Mouse (Mus musculus) heart, embryonic 10.5 days (tissue): ENCODE measurements around the gene Dcaf11. TPM values are rescaled to one million over a fixed set of nuclear protein-coding genes. Genes with fewer than 3 reads are reported as not detected.

ENCODE experiments used
- DNase-seq: peaks from one replicate; pipeline ENCODE4 v3.0.0-alpha.2; 2017; ENCODE audit warnings: low spot score
- H3K27ac ChIP-seq: fragments of 300-500 bp; sonication (generic); 2 replicates; pipeline ENCODE4 v1.5.1; 2016; ENCODE audit warnings: mild to moderate bottlenecking
- H3K27me3 ChIP-seq: fragments of 300-500 bp; sonication (generic); 2 replicates; pipeline ENCODE4 v1.6.1; 2016; ENCODE audit warnings: mild to moderate bottlenecking; ENCODE audit not compliant: poor library complexity, insufficient read depth, severe bottlenecking
- H3K36me3 ChIP-seq: fragments of 300-500 bp; sonication (generic); 2 replicates; pipeline ENCODE4 v1.6.1; 2016; ENCODE audit warnings: mild to moderate bottlenecking, moderate library complexity
- H3K4me1 ChIP-seq: fragments of 300-500 bp; sonication (generic); 2 replicates; pipeline ENCODE4 v1.6.1; 2016; ENCODE audit warnings: mild to moderate bottlenecking
- H3K4me3 ChIP-seq: fragments of 300-500 bp; sonication (generic); 2 replicates; pipeline ENCODE4 v1.5.1; 2016; ENCODE audit warnings: mild to moderate bottlenecking, moderate library complexity
- H3K9me3 ChIP-seq: fragments of 300-500 bp; sonication (generic); 2 replicates; pipeline ENCODE4 v1.6.1; 2016; ENCODE audit warnings: mild to moderate bottlenecking, moderate library complexity
- WGBS: fragments of 180-500 bp; shearing (Covaris S2); methylation state at CpG from one replicate; pipeline ENCODE4 v1.1.7; 2016; 5-methylcytosine and 5-hydroxymethylcytosine counted together
- polyA plus RNA-seq: library from polyadenylated mRNA; unstranded; fragments of >200 nt; fragmentation: Nextera tagmentation; extraction: Ambion mirVana; gene quantifications from 2 replicates; pipeline ENCODE4 v1.2.1, GENCODE M21; 2016

Gene Dcaf11
- polyA plus RNA-seq, 1 experiment from 2014 or later: 69.9 TPM

DNA sequence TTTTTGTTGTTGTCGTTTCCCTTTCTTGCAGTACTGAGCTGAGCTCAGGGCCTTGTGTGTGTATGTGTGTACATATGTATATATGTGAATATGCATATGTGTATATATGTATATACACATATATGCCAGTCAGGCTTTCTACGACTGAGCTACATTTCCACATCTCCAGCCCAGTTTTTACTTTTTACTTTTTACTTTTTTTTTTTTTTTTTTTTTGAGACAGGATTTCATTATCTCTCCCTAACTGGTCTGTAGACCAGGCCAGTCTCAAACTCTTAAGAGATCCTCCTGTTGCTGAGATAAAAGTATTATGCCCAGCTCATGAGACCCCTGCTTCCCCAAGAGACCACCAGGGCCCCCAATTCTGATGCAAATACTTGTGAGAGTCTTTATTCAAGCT, 57.0 kb downstream of the Dcaf11 start:
- DNase-seq: no peak
- H3K36me3 ChIP-seq: no peaks in the 10 kb centered on the region
- peak overlapping the region; percentile 73; the same call in 1 of the 2 replicates for H3K27ac ChIP-seq
- peaks cover 3% of the 10 kb centered on the region; the same call in 1 of the 2 replicates for H3K27me3 ChIP-seq
- 83% methylated on average over 2 of the region's 2 CpGs for WGBS
- no peaks in the 10 kb centered on the region for H3K9me3 ChIP-seq
- H3K4me1 ChIP-seq: peaks cover 32% of the 10 kb centered on the region
- no peak overlapping the region for H3K4me3 ChIP-seq

GRCm38 (mm10) chr14:55617822-55618221, 58.0 kb downstream of the Dcaf11 start, which contains the start of gene Rec8:
Rec8 (plus strand) TSS chr14:55618037.
- Histone ChIP-seq H3K27ac (peak within 1 kb of the TSS; percentile 73), H3K36me3 (no peaks in the 10 kb centered on the region; the same call in 1 of the 2 replicates), H3K27me3 (peaks cover 3% of the 10 kb centered on the region; the same call in 1 of the 2 replicates), H3K4me1 (peaks cover 28% of the 10 kb centered on the region), H3K4me3 (peak within 1 kb of the TSS; percentile 45), H3K9me3 (no peaks in the 10 kb centered on the region)
- DNase-seq: peak; percentile 94
- WGBS: 12% methylated on average over 21 of the region's 21 CpGs

- Histone ChIP-seq H3K27ac (peak overlapping the region; percentile 73), H3K9me3 (no peaks in the 10 kb centered on the region), H3K27me3 (peaks cover 3% of the 10 kb centered on the region; the same call in 1 of the 2 replicates), H3K4me1 (peaks cover 25% of the 10 kb centered on the region), H3K36me3 (peaks cover 5% of the 10 kb centered on the region; the same call in 1 of the 2 replicates), H3K4me3 (peak overlapping the region; percentile 45)
- WGBS: 27% methylated on average over 22 of the region's 22 CpGs
- DNase-seq: no peak
These were observed 58.8 kb downstream of the Dcaf11 start for GRCm38 (mm10) chr14:55618486-55619195.

Other genes starting within 250 kb of the Dcaf11 start
- 62.6 and 85.5 TPM in 2 replicates for gene Dhrs4, start 81.2 kb upstream of the Dcaf11 start, polyA plus RNA-seq
- 1.5 and 3.3 TPM in 2 replicates for gene Carmil3, start 69.4 kb upstream of the Dcaf11 start, polyA plus RNA-seq
- 0.36 and 0.41 TPM in 2 replicates for gene Cpne6, start 49.6 kb upstream of the Dcaf11 start, polyA plus RNA-seq
- not detected in 2 replicates for gene Nrl, start 35.0 kb upstream of the Dcaf11 start, polyA plus RNA-seq
- gene Pck2, start 19.7 kb upstream of the Dcaf11 start, polyA plus RNA-seq: 31.5 and 32.5 TPM in 2 replicates
- gene A730061H03Rik, start 400 bp downstream of the Dcaf11 start, polyA plus RNA-seq: 1.3 TPM in 1 of 2 replicates, not detected in the other
- gene Fitm1, start 15.6 kb downstream of the Dcaf11 start, polyA plus RNA-seq: 74.6 and 136 TPM in 2 replicates
- gene Psme1, start 18.1 kb downstream of the Dcaf11 start, polyA plus RNA-seq: 173 and 196 TPM in 2 replicates
- 17.1 and 22.1 TPM in 2 replicates for gene Emc9, start 25.3 kb downstream of the Dcaf11 start, polyA plus RNA-seq
- 188 and 205 TPM in 2 replicates for gene Psme2, start 31.1 kb downstream of the Dcaf11 start, polyA plus RNA-seq
- 14.4 and 21.9 TPM in 2 replicates for gene Rnf31, start 31.7 kb downstream of the Dcaf11 start, polyA plus RNA-seq
- gene Irf9, start 43.6 kb downstream of the Dcaf11 start, polyA plus RNA-seq: 5.9 and 7.4 TPM in 2 replicates
- 13.7 and 17.6 TPM in 2 replicates for gene Rec8, start 58.0 kb downstream of the Dcaf11 start, polyA plus RNA-seq
- 103 and 108 TPM in 2 replicates for gene Ipo4, start 76.0 kb downstream of the Dcaf11 start, polyA plus RNA-seq
- 2.3 and 3.1 TPM in 2 replicates for gene Gm49378, start 77.9 kb downstream of the Dcaf11 start, polyA plus RNA-seq
- 91.6 and 96.4 TPM in 2 replicates for gene Tm9sf1, start 83.8 kb downstream of the Dcaf11 start, polyA plus RNA-seq
- gene Tssk4, start 90.2 kb downstream of the Dcaf11 start, polyA plus RNA-seq: 0.27 and 0.57 TPM in 2 replicates
- gene Mdp1, start 100.5 kb downstream of the Dcaf11 start, polyA plus RNA-seq: 71.6 and 79.7 TPM in 2 replicates
- gene Gmpr2, start 111.9 kb downstream of the Dcaf11 start, polyA plus RNA-seq: 50.8 and 58.8 TPM in 2 replicates
- 543 and 573 TPM in 2 replicates for gene Nedd8, start 112.1 kb downstream of the Dcaf11 start, polyA plus RNA-seq
- gene Tinf2, start 121.8 kb downstream of the Dcaf11 start, polyA plus RNA-seq: 44.4 and 50.4 TPM in 2 replicates
- 0.46 and 1.6 TPM in 2 replicates for gene Tgm1, start 153.9 kb downstream of the Dcaf11 start, polyA plus RNA-seq
- 25.1 and 29.4 TPM in 2 replicates for gene Rabggta, start 162.3 kb downstream of the Dcaf11 start, polyA plus RNA-seq
- 59.7 and 60.5 TPM in 2 replicates for gene Dhrs1, start 185.7 kb downstream of the Dcaf11 start, polyA plus RNA-seq
- gene Nop9, start 185.7 kb downstream of the Dcaf11 start, polyA plus RNA-seq: 33.2 and 49.1 TPM in 2 replicates
- 1.4 and 2.0 TPM in 2 replicates for gene Cideb, start 198.5 kb downstream of the Dcaf11 start, polyA plus RNA-seq
- gene Ltb4r2, start 201.4 kb downstream of the Dcaf11 start, polyA plus RNA-seq: 0.44 and 1.1 TPM in 2 replicates
- 0.53 and 0.79 TPM in 2 replicates for gene Ltb4r1, start 206.0 kb downstream of the Dcaf11 start, polyA plus RNA-seq
- 14.5 and 18.1 TPM in 2 replicates for gene Adcy4, start 224.1 kb downstream of the Dcaf11 start, polyA plus RNA-seq
- gene Ripk3, start 228.9 kb downstream of the Dcaf11 start, polyA plus RNA-seq: 20.0 and 32.0 TPM in 2 replicates